Mouse (Mus musculus) embryo, embryonic 11.5 days (tissue): ENCODE measurements around the gene Tanc2.

ENCODE experiments used
- DNase-seq: peaks from one replicate; pipeline ENCODE4 v3.0.0-alpha.2; 2012; ENCODE audit warnings: low read depth, low spot score

Gene Tanc2

GRCm38 (mm10) chr11:105922769-105923663 lies 333.2 kb downstream of the Tanc2 start:
- DNase-seq: no peak

GRCm38 (mm10) chr11:105927065-105928030 lies 337.6 kb downstream of the Tanc2 start:
- DNase-seq: peak; percentile 71

- DNase-seq: no peak
These were observed 338.4 kb downstream of the Tanc2 start for GRCm38 (mm10) chr11:105928171-105928570.

- DNase-seq: no peak
These were observed 341.6 kb downstream of the Tanc2 start for GRCm38 (mm10) chr11:105931380-105931779.

GRCm38 (mm10) chr11:105933746-105934145 lies 344.0 kb downstream of the Tanc2 start:
- no peak for DNase-seq

- DNase-seq: no peak
These were observed 344.5 kb downstream of the Tanc2 start for GRCm38 (mm10) chr11:105934303-105934711.

GRCm38 (mm10) chr11:105934816-105935215 lies 345.0 kb downstream of the Tanc2 start:
- DNase-seq: no peak

- no peak for DNase-seq
These were observed 345.7 kb downstream of the Tanc2 start for GRCm38 (mm10) chr11:105935496-105935895.

GRCm38 (mm10) chr11:105936200-105936599 lies 346.4 kb downstream of the Tanc2 start:
- DNase-seq: no peak

- DNase-seq: no peak
These were observed 347.2 kb downstream of the Tanc2 start for GRCm38 (mm10) chr11:105936974-105937373.

GRCm38 (mm10) chr11:105938771-105939170 lies 349.0 kb downstream of the Tanc2 start:
- DNase-seq: no peak

- DNase-seq: no peak
These were observed 352.2 kb downstream of the Tanc2 start for GRCm38 (mm10) chr11:105941973-105942372.

GRCm38 (mm10) chr11:105943133-105944102 lies 353.6 kb downstream of the Tanc2 start:
- DNase-seq: no peak

- DNase-seq: no peak
These were observed 354.4 kb downstream of the Tanc2 start for GRCm38 (mm10) chr11:105944126-105944621.

- DNase-seq: no peak
These were observed 355.2 kb downstream of the Tanc2 start for GRCm38 (mm10) chr11:105944770-105945672.

- no peak for DNase-seq
These were observed 356.9 kb downstream of the Tanc2 start for GRCm38 (mm10) chr11:105946694-105947154.

GRCm38 (mm10) chr11:105948255-105948654 lies 358.5 kb downstream of the Tanc2 start:
- DNase-seq: no peak

- no peak for DNase-seq
These were observed 360.7 kb downstream of the Tanc2 start for GRCm38 (mm10) chr11:105950519-105950918.

- DNase-seq: no peak
These were observed 361.8 kb downstream of the Tanc2 start for GRCm38 (mm10) chr11:105951601-105952044.
